Mouse (Mus musculus): ENCODE data around the gene Stra6.

- TF ChIP-seq CTCF (IDR thresholded peaks at IDR 0.05; ENCODE audit: low read depth) (no peak), EP300 (IDR thresholded peaks at IDR 0.05; ENCODE audit: low read depth) (no peak)
Measured at GRCm38 (mm10) chr9:58114019-58114418, 50.4 kb downstream of the Stra6 start.

Data from liver, embryonic 14.5 days (tissue).